Mouse (Mus musculus) heart, embryonic 12.5 days (tissue): ENCODE results near the gene Dpep2nb. TPM values are rescaled to one million over a fixed set of nuclear protein-coding genes. Genes with fewer than 3 reads are reported as not detected.

Source experiments
- ATAC-seq: fragments of 200-750 bp; cut with Nextera tagmentation; 2 replicates; pipeline ENCODE4 v1.8.0; 2017; ENCODE audit warnings: moderate TSS enrichment, moderate library complexity; ENCODE audit not compliant: insufficient number of reproducible peaks, low FRiP score
- H3K27ac ChIP-seq: fragments of 300-500 bp; sonication (generic); 2 replicates; pipeline ENCODE4 v1.5.1; 2016; ENCODE audit warnings: mild to moderate bottlenecking, moderate library complexity; ENCODE audit not compliant: poor library complexity, severe bottlenecking
- H3K27me3 ChIP-seq: fragments of 300-500 bp; sonication (generic); replicated peaks from 2 replicates; pipeline ENCODE4 v1.6.1; 2016; ENCODE audit warnings: mild to moderate bottlenecking, moderate library complexity
- H3K36me3 ChIP-seq: fragments of 300-500 bp; sonication (generic); 2 replicates; pipeline ENCODE4 v1.6.1; 2016; ENCODE audit warnings: mild to moderate bottlenecking, moderate library complexity
- H3K4me1 ChIP-seq: fragments of 300-500 bp; sonication (generic); replicated peaks from 2 replicates; pipeline ENCODE4 v1.6.1; 2016; ENCODE audit warnings: mild to moderate bottlenecking
- H3K4me2 ChIP-seq: fragments of 300-500 bp; sonication (generic); 2 replicates; pipeline ENCODE4 v1.6.1; 2016; ENCODE audit warnings: mild to moderate bottlenecking, moderate library complexity
- H3K4me3 ChIP-seq: fragments of 300-500 bp; sonication (generic); 2 replicates; pipeline ENCODE4 v1.5.1; 2016; ENCODE audit warnings: mild to moderate bottlenecking
- H3K9ac ChIP-seq: fragments of 300-500 bp; sonication (generic); 2 replicates; pipeline ENCODE4 v1.6.1; 2016; ENCODE audit warnings: mild to moderate bottlenecking, moderate library complexity
- H3K9me3 ChIP-seq: fragments of 300-500 bp; sonication (generic); replicated peaks from 2 replicates; pipeline ENCODE4 v1.6.1; 2016; ENCODE audit warnings: mild to moderate bottlenecking, moderate library complexity
- WGBS: fragments of 180-500 bp; shearing (Covaris S2); methylation state at CpG from one replicate; pipeline ENCODE4 v1.1.7; 2016; 5-methylcytosine and 5-hydroxymethylcytosine counted together
- polyA plus RNA-seq: library from polyadenylated mRNA; unstranded; fragments of >200 nt; fragmentation: Nextera tagmentation; extraction: Ambion mirVana; gene quantifications from 2 replicates; pipeline ENCODE4 v1.2.1, GENCODE M21; 2016

Gene Dpep2nb
- 0.17 TPM in 1 of 2 replicates, not detected in the other for polyA plus RNA-seq

DNA sequence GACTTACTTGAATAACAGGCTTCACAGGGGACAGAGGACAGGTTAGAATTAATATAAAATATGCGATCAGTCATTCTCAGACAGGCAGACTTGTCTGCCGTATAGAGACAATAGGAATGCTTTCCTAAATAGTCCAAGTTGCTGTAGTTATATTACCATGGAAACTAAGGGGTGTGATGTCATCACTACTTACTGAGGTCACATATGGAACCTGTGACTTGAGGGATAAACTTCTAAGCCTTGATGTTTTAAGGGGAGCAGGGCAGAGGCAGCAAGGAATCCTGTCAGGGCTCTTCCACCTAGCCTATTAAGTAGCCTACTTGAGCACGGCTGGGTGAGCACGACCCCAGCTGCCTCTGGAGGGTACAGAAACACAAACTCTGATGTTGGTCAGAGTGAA, at the start of gene Dpep2nb:
Gene Dpep2nb, minus strand, starts transcription at position 101 of the 400 bp plus-strand sequence.
- WGBS, result 71% methylated on average over 4 of the region's 4 CpGs
- Histone ChIP-seq H3K27me3 (no peaks in the 10 kb centered on the region), H3K27ac (no peak within 1 kb of the TSS), H3K4me1 (peaks cover 13% of the 10 kb centered on the region), H3K4me2 (no peak within 1 kb of the TSS), H3K9me3 (no peaks in the 10 kb centered on the region), H3K9ac (no peak within 1 kb of the TSS), H3K4me3 (no peak within 1 kb of the TSS), H3K36me3 (no peaks in the 10 kb centered on the region)
- no peak for ATAC-seq

DNA sequence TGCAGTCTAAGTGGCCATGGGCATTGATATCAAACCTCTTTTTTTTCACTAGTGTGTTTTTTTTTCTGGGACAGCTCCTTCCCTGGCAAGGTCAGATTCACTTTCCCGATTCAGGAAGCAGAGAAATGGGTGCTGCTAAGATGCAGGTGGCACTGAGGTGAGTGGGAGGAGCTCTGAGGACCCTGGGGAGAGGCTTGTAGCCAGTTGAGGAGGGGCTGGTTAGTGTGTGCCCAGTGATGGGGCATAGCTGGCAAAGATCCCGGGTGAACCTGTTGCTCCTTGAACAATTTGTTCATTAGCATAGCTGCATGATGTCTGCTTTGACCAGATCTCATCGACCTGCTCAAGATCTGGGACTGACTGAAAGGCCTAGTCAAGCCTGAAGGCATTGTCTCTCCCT, 49.3 kb upstream of the Dpep2nb start:
- no peak overlapping the region for H3K4me2 ChIP-seq
- WGBS, result 68% methylated on average over 3 of the region's 3 CpGs

DNA sequence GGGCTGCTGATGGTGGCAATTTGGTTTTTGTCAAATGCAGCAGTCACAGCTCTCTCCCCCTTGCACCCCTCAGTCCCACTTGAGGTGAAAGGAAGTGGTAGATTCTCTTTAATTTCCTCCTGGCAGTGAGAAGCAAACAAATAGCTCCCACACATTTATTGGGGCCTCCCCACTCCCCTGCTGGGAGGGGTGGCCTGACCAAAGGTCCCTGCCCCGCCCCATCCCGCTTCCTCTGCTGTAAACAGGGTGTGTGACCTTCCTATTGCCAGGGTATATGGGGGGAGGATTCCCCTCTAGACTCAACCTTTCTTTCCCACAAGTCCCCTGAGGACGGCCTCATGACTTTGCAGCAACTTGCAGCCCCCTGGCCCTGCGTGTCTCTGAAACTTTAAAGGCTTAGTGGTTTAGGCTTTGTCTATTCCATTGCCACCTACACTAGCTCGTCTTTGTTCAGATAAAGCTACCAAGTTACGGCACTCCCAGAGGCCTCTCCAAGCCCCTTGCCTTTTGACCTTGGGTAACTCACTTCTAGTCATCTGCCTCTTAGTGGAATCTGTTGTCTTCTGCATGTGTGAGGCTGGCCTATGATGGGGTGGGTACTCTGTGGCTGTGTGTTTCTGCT, 48.5 kb upstream of the Dpep2nb start:
- H3K27me3 ChIP-seq, result no peaks in the 10 kb centered on the region
- H3K27ac ChIP-seq, result no peak overlapping the region
- H3K4me3 ChIP-seq, result no peak overlapping the region
- H3K9ac ChIP-seq, result no peak overlapping the region
- no peak for ATAC-seq
- H3K4me2 ChIP-seq, result no peak overlapping the region
- peaks cover 48% of the 10 kb centered on the region for H3K36me3 ChIP-seq
- peaks cover 12% of the 10 kb centered on the region for H3K4me1 ChIP-seq
- 67% methylated on average over 6 of the region's 6 CpGs for WGBS
- H3K9me3 ChIP-seq, result no peaks in the 10 kb centered on the region

More for the DNA sequence above, 49.3 kb upstream of the Dpep2nb start:
- H3K9me3 ChIP-seq, result no peaks in the 10 kb centered on the region
- no peak overlapping the region for H3K9ac ChIP-seq
- H3K4me3 ChIP-seq, result no peak overlapping the region
- H3K27ac ChIP-seq, result no peak overlapping the region
- H3K36me3 ChIP-seq, result peaks cover 41% of the 10 kb centered on the region
- peaks cover 12% of the 10 kb centered on the region for H3K4me1 ChIP-seq
- no peak for ATAC-seq
- no peaks in the 10 kb centered on the region for H3K27me3 ChIP-seq

DNA sequence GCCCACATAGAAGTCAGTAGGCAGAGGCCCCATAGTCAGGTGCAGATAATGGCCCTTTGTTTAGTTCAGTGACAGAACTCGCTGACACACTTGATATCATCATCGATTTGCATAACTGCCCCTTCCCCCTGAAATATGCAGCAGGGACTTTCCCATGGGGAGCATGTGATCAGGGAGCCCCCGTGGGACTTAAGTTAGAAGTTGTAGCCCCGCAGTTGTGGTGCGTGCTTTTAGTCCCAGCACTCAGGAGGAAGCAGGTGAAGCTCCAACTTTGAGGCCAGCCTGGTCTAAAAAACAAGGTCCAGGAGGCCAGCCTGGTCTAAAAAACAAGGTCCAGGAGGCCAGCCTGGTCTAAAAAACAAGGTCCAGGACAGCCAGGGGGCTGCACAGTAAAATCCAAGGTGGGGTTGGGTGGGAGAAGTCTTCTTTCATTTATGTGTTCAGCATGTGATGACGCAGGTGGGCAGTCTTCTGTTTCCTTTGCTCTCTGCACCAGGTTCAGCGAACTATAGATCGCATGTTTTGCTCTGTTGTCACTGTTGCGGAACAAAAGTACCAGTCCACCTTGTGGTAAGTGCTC, 46.8 kb upstream of the Dpep2nb start:
- peaks cover 53% of the 10 kb centered on the region for H3K36me3 ChIP-seq
- H3K4me1 ChIP-seq, result peaks cover 7% of the 10 kb centered on the region; the same call in 1 of the 2 replicates
- no peak overlapping the region for H3K9ac ChIP-seq
- ATAC-seq, result no peak
- H3K9me3 ChIP-seq, result no peaks in the 10 kb centered on the region
- WGBS, result 85% methylated on average over 9 of the region's 9 CpGs
- H3K4me3 ChIP-seq, result no peak overlapping the region
- H3K27ac ChIP-seq, result no peak overlapping the region
- H3K4me2 ChIP-seq, result no peak overlapping the region
- H3K27me3 ChIP-seq, result no peaks in the 10 kb centered on the region

DNA sequence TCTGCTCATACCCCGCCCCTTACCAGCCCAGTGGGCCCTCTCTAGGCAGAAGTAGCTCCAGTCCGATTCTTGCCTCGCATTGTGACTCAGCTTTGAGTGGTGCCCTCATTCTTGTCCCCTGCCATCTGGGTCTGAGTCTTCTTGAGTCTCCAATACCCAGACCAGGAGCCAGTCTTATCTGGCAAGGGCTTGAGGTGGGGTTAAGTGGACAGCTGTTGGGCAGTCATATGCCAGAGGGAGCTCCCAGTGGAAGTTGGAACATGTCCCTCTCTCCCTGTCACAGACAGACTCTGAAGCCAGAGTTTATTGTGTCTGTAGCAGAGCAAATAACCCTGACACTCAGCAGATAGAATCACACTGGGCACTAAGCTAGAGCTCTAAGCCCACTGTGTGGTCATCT, 45.3 kb upstream of the Dpep2nb start:
- Histone ChIP-seq H3K27ac (no peak overlapping the region), H3K27me3 (no peaks in the 10 kb centered on the region), H3K9me3 (no peaks in the 10 kb centered on the region), H3K4me2 (no peak overlapping the region), H3K36me3 (peaks cover 60% of the 10 kb centered on the region), H3K4me1 (peaks cover 7% of the 10 kb centered on the region; the same call in 1 of the 2 replicates), H3K4me3 (no peak overlapping the region), H3K9ac (no peak overlapping the region)
- WGBS, result 87% methylated on average over 3 of the region's 3 CpGs
- no peak for ATAC-seq

DNA sequence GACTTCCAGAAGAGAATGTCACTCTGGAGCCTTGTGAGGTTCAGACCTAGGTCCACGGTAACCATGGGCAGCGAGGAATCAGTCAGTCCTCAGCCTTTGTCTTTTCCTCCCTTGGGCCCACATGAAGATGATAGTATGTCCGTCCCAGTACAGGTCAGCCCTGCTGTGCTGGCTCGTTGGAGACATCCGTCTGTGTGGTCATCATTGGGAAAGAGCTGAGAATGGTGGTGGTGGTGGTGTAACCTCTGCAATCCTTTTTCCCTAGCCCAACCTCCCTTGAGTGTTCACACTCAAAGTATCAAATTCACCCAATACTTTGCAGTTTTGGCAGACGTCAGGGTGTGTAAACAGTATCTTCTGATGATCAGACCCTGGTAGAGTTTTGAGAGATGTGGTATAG, 44.1 kb upstream of the Dpep2nb start:
- Histone ChIP-seq H3K4me3 (no peak overlapping the region), H3K9me3 (no peaks in the 10 kb centered on the region), H3K9ac (no peak overlapping the region), H3K27me3 (no peaks in the 10 kb centered on the region), H3K4me2 (no peak overlapping the region), H3K36me3 (peaks cover 64% of the 10 kb centered on the region), H3K4me1 (peaks cover 7% of the 10 kb centered on the region; the same call in 1 of the 2 replicates), H3K27ac (no peak overlapping the region)
- no peak for ATAC-seq
- WGBS, result 84% methylated on average over 6 of the region's 6 CpGs

DNA sequence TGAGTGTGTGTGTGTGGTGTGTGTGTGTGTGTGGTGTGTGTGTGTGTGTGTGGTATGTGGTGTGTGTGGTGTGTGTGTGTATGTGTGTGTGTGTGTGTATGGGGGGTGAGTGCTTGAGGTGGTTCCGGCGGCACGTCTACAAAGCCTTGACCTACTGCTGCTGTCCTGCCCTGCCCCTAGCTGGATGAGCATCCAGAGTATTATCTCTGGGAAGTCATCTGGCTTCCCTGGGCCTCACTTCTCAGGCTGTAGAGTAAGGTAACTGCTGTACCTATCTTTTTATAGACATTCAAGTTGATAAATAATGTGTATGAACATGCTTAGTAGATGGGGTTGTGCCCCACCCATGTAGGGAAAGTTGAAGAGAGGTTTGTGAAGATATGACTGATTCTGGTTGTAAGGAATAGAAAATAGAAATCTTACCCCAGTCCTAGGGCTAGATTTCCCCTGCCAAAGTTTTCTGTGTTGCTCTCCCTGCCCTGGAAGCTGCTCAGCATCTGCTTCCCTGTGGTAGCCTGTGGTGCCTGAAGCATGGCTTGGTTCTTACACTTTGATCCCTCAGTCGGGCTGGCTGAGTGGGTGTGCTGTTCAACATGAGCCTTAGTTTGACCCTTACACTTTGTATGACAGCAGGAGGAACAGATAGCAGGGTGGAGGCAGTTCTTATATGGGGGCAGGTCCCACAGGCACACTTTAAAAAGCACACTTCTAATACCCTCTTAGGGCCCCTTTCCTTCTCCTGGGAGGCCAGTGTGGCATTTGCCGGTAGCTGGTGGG, 42.3 kb upstream of the Dpep2nb start:
- H3K9ac ChIP-seq, result no peak overlapping the region
- ATAC-seq, result no peak
- no peak overlapping the region for H3K4me2 ChIP-seq
- peaks cover 7% of the 10 kb centered on the region; the same call in 1 of the 2 replicates for H3K4me1 ChIP-seq
- WGBS, result 74% methylated on average over 5 of the region's 5 CpGs
- peaks cover 56% of the 10 kb centered on the region for H3K36me3 ChIP-seq
- H3K9me3 ChIP-seq, result no peaks in the 10 kb centered on the region
- H3K27ac ChIP-seq, result no peak overlapping the region
- no peak overlapping the region for H3K4me3 ChIP-seq
- no peaks in the 10 kb centered on the region for H3K27me3 ChIP-seq

DNA sequence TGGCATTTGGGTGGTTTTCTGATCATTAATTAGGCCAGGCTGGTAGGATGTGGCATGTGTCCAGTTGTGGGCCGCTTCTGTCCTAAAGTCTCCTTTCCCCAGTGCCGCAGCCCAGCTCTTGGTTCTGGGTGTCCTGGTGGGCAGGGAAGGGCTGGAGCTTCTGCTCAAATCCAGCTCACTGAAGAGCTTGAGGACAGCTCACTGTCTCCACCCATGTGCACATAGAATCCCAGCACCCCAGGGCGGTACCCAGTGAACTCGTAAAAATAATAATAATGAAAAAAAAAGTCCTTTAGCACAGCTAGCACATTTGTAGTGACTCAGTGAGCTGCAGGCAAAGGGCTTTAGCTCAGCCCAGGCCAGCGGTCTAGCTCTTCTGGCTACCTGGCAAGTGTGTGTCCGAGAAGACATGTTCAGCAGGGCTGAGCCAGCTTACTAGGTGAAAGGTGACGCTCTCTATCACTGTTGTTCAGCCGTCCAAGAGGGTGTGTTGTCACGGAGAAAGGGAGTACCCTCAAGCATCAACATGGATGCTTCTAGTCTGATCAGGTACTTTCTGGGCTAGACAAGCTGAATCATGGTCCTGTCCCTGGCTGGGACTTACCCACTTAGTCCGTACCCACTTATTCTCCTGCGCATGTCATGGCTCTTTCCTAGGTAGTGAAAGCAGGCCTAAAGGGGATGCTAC, 41.2 kb upstream of the Dpep2nb start:
- Histone ChIP-seq H3K27me3 (no peaks in the 10 kb centered on the region), H3K4me1 (peaks cover 7% of the 10 kb centered on the region; the same call in 1 of the 2 replicates), H3K4me3 (no peak overlapping the region), H3K36me3 (peaks cover 48% of the 10 kb centered on the region), H3K9ac (no peak overlapping the region), H3K4me2 (no peak overlapping the region), H3K9me3 (no peaks in the 10 kb centered on the region), H3K27ac (no peak overlapping the region)
- no peak for ATAC-seq
- 86% methylated on average over 11 of the region's 11 CpGs for WGBS

DNA sequence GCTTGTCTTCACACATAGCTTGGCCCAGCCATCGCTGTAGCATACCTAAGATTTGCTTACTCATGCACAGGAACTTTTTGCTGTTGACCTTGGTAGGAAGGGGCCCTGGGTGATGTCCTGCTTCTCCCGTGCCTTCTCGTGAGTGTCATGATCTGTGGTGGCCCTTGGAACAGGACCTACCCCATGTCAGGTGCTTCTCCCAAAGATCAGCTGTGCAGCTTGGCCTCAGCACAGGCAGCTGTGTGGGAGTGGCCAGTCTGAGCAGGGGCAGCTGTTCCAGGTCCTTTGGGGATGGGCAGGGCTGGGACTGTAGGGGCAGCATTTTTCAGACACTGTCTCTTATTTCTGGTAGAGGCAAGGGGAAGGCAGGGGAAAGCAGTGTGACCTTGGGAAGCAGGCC, 38.4 kb upstream of the Dpep2nb start:
- no peak overlapping the region for H3K9ac ChIP-seq
- H3K27ac ChIP-seq, result no peak overlapping the region
- H3K4me1 ChIP-seq, result peaks cover 10% of the 10 kb centered on the region; the same call in 1 of the 2 replicates
- H3K9me3 ChIP-seq, result no peaks in the 10 kb centered on the region
- H3K27me3 ChIP-seq, result no peaks in the 10 kb centered on the region
- H3K4me2 ChIP-seq, result no peak overlapping the region
- ATAC-seq, result no peak
- 64% methylated on average over 3 of the region's 3 CpGs for WGBS
- no peak overlapping the region for H3K4me3 ChIP-seq
- peaks cover 27% of the 10 kb centered on the region for H3K36me3 ChIP-seq

DNA sequence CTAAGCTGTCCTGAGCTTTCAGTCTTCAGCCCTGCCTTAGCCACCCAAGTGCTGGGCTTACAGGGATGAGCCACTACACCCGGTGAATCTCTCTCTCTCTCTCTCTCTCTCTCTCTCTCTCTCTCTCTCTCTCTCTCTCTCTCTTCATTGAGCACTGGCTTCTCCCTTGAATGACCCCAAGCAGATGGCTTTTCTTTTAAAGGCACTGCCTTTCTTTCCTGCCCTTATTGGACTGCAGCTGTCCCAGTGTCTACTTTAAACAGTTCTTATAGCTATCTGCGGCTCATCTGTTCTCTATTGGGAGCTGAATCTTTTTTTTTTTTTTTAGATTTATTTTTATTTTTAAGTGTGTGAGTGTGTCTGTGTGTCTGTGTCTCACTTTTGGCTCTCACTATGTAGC, 37.3 kb upstream of the Dpep2nb start:
- no peak overlapping the region for H3K9ac ChIP-seq
- H3K27me3 ChIP-seq, result no peaks in the 10 kb centered on the region
- no peak for ATAC-seq
- no peak overlapping the region for H3K4me3 ChIP-seq
- peaks cover 28% of the 10 kb centered on the region for H3K36me3 ChIP-seq
- H3K4me1 ChIP-seq, result 0 out of 2 replicates have a peak, but pooled peaks cover 6% of the 10 kb centered on the region
- H3K27ac ChIP-seq, result no peak overlapping the region
- no peaks in the 10 kb centered on the region for H3K9me3 ChIP-seq
- 89% methylated on average over 2 of the region's 2 CpGs for WGBS
- H3K4me2 ChIP-seq, result no peak overlapping the region

DNA sequence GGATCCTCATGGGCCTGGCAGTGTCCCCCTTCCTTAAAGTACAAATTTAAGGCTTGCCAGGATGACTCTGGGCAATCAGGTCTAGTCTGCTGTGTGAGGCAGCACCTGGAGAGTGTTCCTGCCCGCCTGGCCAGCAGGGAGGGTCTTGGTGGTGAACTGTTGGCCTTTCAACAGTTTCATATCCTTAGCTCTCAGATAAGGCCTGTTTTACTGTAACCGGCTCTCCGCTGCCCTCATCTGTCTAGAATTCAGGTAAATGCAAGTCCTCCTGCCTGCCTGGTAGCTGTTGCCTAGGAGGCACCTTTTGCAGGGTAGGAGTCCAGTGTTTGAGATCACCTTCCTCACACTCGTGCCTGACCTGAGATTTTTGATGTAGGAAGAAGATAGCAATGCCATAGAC, 34.4 kb upstream of the Dpep2nb start:
- no peak overlapping the region for H3K9ac ChIP-seq
- no peak overlapping the region for H3K27ac ChIP-seq
- no peaks in the 10 kb centered on the region for H3K27me3 ChIP-seq
- no peak overlapping the region for H3K4me2 ChIP-seq
- no peaks in the 10 kb centered on the region for H3K9me3 ChIP-seq
- WGBS, result 40% methylated on average over 4 of the region's 4 CpGs
- H3K4me1 ChIP-seq, result 0 out of 2 replicates have a peak, but pooled peaks cover 6% of the 10 kb centered on the region
- no peak overlapping the region for H3K4me3 ChIP-seq
- H3K36me3 ChIP-seq, result peaks cover 25% of the 10 kb centered on the region
- no peak for ATAC-seq
